Mouse (Mus musculus) heart, adult 2 months (tissue): ENCODE results near the gene Gm20388.

Source experiments
- CTCF ChIP-seq: fragments of 200-600 bp; IDR thresholded peaks from 2 replicates; pipeline ENCODE4 v1.8.1; 2022; ENCODE audit warnings: antibody characterized with exemption, mild to moderate bottlenecking, moderate library complexity
- EP300 ChIP-seq: fragments of 200-500 bp; IDR thresholded peaks from 2 replicates; pipeline ENCODE4 v1.6.1; 2011; ENCODE audit warnings: low read depth, low read length, control low read depth; ENCODE audit not compliant: insufficient read depth

- no peak for TF ChIP-seq EP300
- TF ChIP-seq CTCF, result no peak
Measured at GRCm38 (mm10) chr8:121395316-121395715, 1484.7 kb downstream of the Gm20388 start.
